Mouse (Mus musculus) stomach, postnatal 0 days (tissue): ENCODE measurements at regions not wholly inside any gene's neighbourhood (a gene's known extent, or its start where the extent isn't known, plus 50 kb on each side); places are given as distances from the start of the nearest gene placed in this dataset.
A peak's percentile ranks its signal among the peaks of the same experiment; 100 is the strongest.

Experiments
- ATAC-seq: fragments of 200-750 bp; cut with Nextera tagmentation; 2 replicates; pipeline ENCODE4 v1.8.0; 2017; ENCODE audit not compliant: low FRiP score, low TSS enrichment
- DNase-seq: peaks from one replicate; pipeline ENCODE4 v3.0.0-alpha.2; 2016; ENCODE audit warnings: low spot score
- H3K27ac ChIP-seq: fragments of 300-500 bp; sonication (generic); replicated peaks from 2 replicates; pipeline ENCODE4 v1.5.1; 2014; ENCODE audit warnings: mild to moderate bottlenecking, control low read depth
- H3K27me3 ChIP-seq: fragments of 300-500 bp; sonication (generic); 2 replicates; pipeline ENCODE4 v1.6.1; 2014; ENCODE audit warnings: low read length; ENCODE audit not compliant: control insufficient read depth, insufficient read depth
- H3K36me3 ChIP-seq: fragments of 300-500 bp; sonication (generic); 2 replicates; pipeline ENCODE4 v1.6.1; 2014; ENCODE audit warnings: low read length, mixed read lengths; ENCODE audit not compliant: control insufficient read depth, insufficient read depth
- H3K4me1 ChIP-seq: fragments of 300-500 bp; sonication (generic); replicated peaks from 2 replicates; pipeline ENCODE4 v1.6.1; 2014; ENCODE audit warnings: antibody characterized with exemption; ENCODE audit not compliant: control insufficient read depth, insufficient read depth
- H3K4me2 ChIP-seq: fragments of 300-500 bp; sonication (generic); replicated peaks from 2 replicates; pipeline ENCODE4 v1.6.1; 2014; ENCODE audit warnings: low read depth, mild to moderate bottlenecking, control low read depth, moderate library complexity
- H3K4me3 ChIP-seq: fragments of 300-500 bp; sonication (generic); 2 replicates; pipeline ENCODE4 v1.5.1; 2014; ENCODE audit warnings: low read depth, low read length, control low read depth
- H3K9ac ChIP-seq: fragments of 300-500 bp; sonication (generic); 2 replicates; pipeline ENCODE4 v1.6.1; 2014; ENCODE audit warnings: mild to moderate bottlenecking, low read length, control low read depth, mixed read lengths
- H3K9me3 ChIP-seq: fragments of 300-500 bp; sonication (generic); 2 replicates; pipeline ENCODE4 v1.6.1; 2016; ENCODE audit warnings: low read length; ENCODE audit not compliant: control insufficient read depth
- CTCF ChIP-seq: IDR thresholded peaks from 2 replicates; pipeline ENCODE4 v1.5.1; 2016; ENCODE audit warnings: antibody characterized with exemption, low read depth, mild to moderate bottlenecking, moderate library complexity
- EP300 ChIP-seq: optimal IDR thresholded peaks from 2 replicates; pipeline ENCODE3; 2016; ENCODE audit warnings: antibody characterized with exemption
- WGBS: fragments of 180-500 bp; shearing (Covaris S2); extraction: QIAGEN DNeasy Blood & Tissue Kit; methylation state at CpG from one replicate; pipeline ENCODE4 v1.1.7; 2014; 5-methylcytosine and 5-hydroxymethylcytosine counted together

GRCm38 (mm10) chr9:43461131-43461530 lies 150.5 kb downstream of the Trim29 start:
- no peaks in the 10 kb centered on the region for H3K27me3 ChIP-seq
- H3K4me2 ChIP-seq = no peak overlapping the region
- peak; percentile 61 for DNase-seq
- WGBS = 31% methylated on average over 2 of the region's 2 CpGs
- TF ChIP-seq CTCF (no peak), EP300 (no peak)
- H3K4me3 ChIP-seq = no peak overlapping the region
- no peaks in the 10 kb centered on the region for H3K9me3 ChIP-seq
- H3K9ac ChIP-seq = no peak overlapping the region
- no peak overlapping the region for H3K27ac ChIP-seq
- peak; percentile 80 for ATAC-seq
- H3K4me1 ChIP-seq = no peaks in the 10 kb centered on the region
- H3K36me3 ChIP-seq = no peaks in the 10 kb centered on the region

DNA sequence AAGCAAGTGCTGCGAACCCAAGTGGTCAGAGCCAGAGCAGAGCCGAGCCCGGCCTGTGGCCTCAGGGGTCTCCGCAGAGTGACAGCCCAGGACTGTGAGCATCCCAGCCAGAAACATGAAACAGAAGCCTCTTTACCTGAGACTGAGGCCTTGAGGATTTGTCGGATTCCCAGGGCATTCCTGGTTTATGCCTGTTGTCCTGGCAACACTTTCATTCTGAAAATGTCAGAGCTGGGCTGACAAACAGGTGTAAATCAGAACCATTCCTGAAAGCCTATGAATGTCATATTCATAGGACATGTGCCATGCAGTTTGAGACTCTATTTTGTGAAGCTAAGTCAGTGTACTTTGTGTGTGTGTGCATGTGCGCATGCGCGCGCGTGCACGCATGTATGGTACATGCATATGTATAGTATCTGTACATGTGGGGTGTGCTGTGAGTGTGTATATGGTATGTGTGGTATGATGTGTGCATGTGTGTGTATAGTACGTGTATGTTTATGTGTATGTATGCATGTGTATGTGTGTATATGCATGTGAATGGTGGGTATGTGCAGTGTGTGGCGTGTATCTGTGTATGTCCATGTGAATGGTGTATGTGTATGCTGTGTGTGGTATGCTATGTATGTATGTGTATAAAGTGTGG lies 152.9 kb downstream of the Trim29 start:
- 89% methylated on average over 13 of the region's 13 CpGs for WGBS
- ATAC-seq (no peak), DNase-seq (no peak)
- Histone ChIP-seq H3K4me3 (no peak overlapping the region), H3K9ac (no peak overlapping the region), H3K4me1 (no peaks in the 10 kb centered on the region), H3K36me3 (no peaks in the 10 kb centered on the region), H3K27ac (no peak overlapping the region), H3K9me3 (no peaks in the 10 kb centered on the region), H3K27me3 (no peaks in the 10 kb centered on the region), H3K4me2 (no peak overlapping the region)
- no peak for TF ChIP-seq CTCF

- no peak for TF ChIP-seq CTCF
- H3K27me3 ChIP-seq = no peaks in the 10 kb centered on the region
- 0 out of 2 replicates have a peak overlapping the region, but pooled peaks have one; percentile 13 for H3K27ac ChIP-seq
- no peaks in the 10 kb centered on the region for H3K9me3 ChIP-seq
- DNase-seq = no peak
- no peak for ATAC-seq
- no peaks in the 10 kb centered on the region for H3K36me3 ChIP-seq
- H3K4me2 ChIP-seq = no peak overlapping the region
- WGBS = 37% methylated on average over 2 of the region's 2 CpGs
- H3K4me3 ChIP-seq = no peak overlapping the region
- no peak overlapping the region for H3K9ac ChIP-seq
- H3K4me1 ChIP-seq = no peaks in the 10 kb centered on the region
Measured at GRCm38 (mm10) chr9:43465129-43465528, 154.5 kb downstream of the Trim29 start.

- no peak for TF ChIP-seq EP300
- no peak for TF ChIP-seq CTCF
- 58% methylated on average over 8 of the region's 8 CpGs for WGBS
- H3K9me3 ChIP-seq = no peaks in the 10 kb centered on the region
- no peak overlapping the region for H3K9ac ChIP-seq
- H3K36me3 ChIP-seq = no peaks in the 10 kb centered on the region
- no peak for DNase-seq
- no peak overlapping the region for H3K4me3 ChIP-seq
- no peaks in the 10 kb centered on the region for H3K27me3 ChIP-seq
- no peak for ATAC-seq
- H3K4me1 ChIP-seq = no peaks in the 10 kb centered on the region
- no peak overlapping the region for H3K4me2 ChIP-seq
- no peak overlapping the region for H3K27ac ChIP-seq
Measured at GRCm38 (mm10) chr9:43465731-43466330, 155.2 kb downstream of the Trim29 start.

- no peak overlapping the region for H3K9ac ChIP-seq
- H3K9me3 ChIP-seq = no peaks in the 10 kb centered on the region
- DNase-seq (no peak), ATAC-seq (no peak)
- no peaks in the 10 kb centered on the region for H3K36me3 ChIP-seq
- no peaks in the 10 kb centered on the region for H3K27me3 ChIP-seq
- H3K4me3 ChIP-seq = no peak overlapping the region
- WGBS = 54% methylated on average over 3 of the region's 3 CpGs
- H3K4me1 ChIP-seq = no peaks in the 10 kb centered on the region
- H3K4me2 ChIP-seq = no peak overlapping the region
- TF ChIP-seq CTCF = no peak
- TF ChIP-seq EP300 = no peak
- no peak overlapping the region for H3K27ac ChIP-seq
Measured at GRCm38 (mm10) chr9:43466883-43467282, 156.2 kb downstream of the Trim29 start.

DNA sequence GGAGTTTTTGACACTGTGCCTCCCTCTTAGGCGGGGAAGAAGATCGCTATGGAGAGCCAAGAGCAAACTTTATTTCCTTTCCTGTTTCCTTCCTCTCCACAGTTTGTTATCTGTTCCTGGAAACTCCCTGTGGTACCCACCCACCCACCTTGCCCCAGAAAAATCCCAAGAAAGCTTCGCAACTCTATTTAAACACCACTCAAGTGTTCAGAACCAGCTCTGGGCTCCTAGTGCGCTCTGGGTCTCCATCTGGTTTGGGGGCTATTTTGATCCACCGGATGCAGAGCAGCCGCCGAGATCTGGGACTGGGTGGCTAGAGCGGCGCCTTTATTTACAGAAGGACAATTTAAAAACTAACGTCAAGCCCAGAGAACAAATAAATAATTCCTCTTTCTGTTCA lies 158.6 kb downstream of the Trim29 start:
- Histone ChIP-seq H3K4me1 (no peaks in the 10 kb centered on the region), H3K9me3 (no peaks in the 10 kb centered on the region), H3K4me2 (no peak overlapping the region), H3K9ac (no peak overlapping the region), H3K36me3 (no peaks in the 10 kb centered on the region), H3K4me3 (no peak overlapping the region), H3K27me3 (no peaks in the 10 kb centered on the region), H3K27ac (no peak overlapping the region)
- ATAC-seq (no peak), DNase-seq (no peak)
- TF ChIP-seq CTCF (no peak), EP300 (no peak)
- 57% methylated on average over 10 of the region's 10 CpGs for WGBS
